ENCODE assay signal across 29 mouse cellular contexts in genomic region chr17:14949161-14949827, GRCm38 (mm10). TPM values are rescaled to one million over a fixed set of nuclear protein-coding genes. Genes with fewer than 3 reads are reported as not detected.
DNase-seq lines count a peak whose midpoint lies in the region; TF ChIP-seq lines count a peak whose summit lies in the region.
"Had no signal": no experiment of that assay in that cellular context is flagged by ENCODE, and none has a peak within 500 bp of the region (broad histone marks: within the 10 kb centered on the region; RNA-seq: fewer than 3 reads in every experiment).

No protein-coding gene starts in this region.

- no peak for TF ChIP-seq POLR2A in myocyte (IDR thresholded peaks at IDR 0.05; ENCODE audit: insufficient read length, low read depth)

- intact Hi-C loops in gastrocnemius, postnatal 36 days (cut with DNase I): no loop called here

- H3K36me3 ChIP-seq in myocyte (ENCODE audit: control insufficient read depth, insufficient read depth): peaks cover 94% of the 10 kb centered on the region

- H3K27me3 ChIP-seq in myocyte (ENCODE audit: control insufficient read depth, insufficient read depth, insufficient read length): no peaks in the 10 kb centered on the region
- H3K27me3 ChIP-seq: embryonic facial prominence, embryonic 12.5 days; heart, embryonic 15.5 days; hindbrain, embryonic 12.5 days; limb, embryonic 13.5 days; liver, embryonic 12.5 days; megakaryocyte, embryonic 14.5 days; midbrain, embryonic 12.5 days; neural tube, embryonic 13.5 days had no signal

- peak overlapping the region; percentile 7 for H3K4me2 ChIP-seq in myocyte (ENCODE audit: low read depth)
- H3K4me2 ChIP-seq: embryonic facial prominence, embryonic 12.5 days; heart, embryonic 15.5 days; hindbrain, embryonic 12.5 days; limb, embryonic 13.5 days; liver, embryonic 12.5 days; midbrain, embryonic 12.5 days; neural tube, embryonic 13.5 days had no signal

- peaks cover 44% of the 10 kb centered on the region for H3K79me2 ChIP-seq in myocyte (ENCODE audit: control insufficient read depth, insufficient read depth)

- peak; percentile 2 for DNase-seq in gastrocnemius, postnatal 25 days
- no peak for DNase-seq in gastrocnemius, postnatal 36 days
- DNase-seq in urinary bladder, postnatal 14 days (ENCODE audit: low spot score): peak; percentile 21
- no peak for DNase-seq in urinary bladder, postnatal 10 days (ENCODE audit: low spot score)
- DNase-seq in spleen, postnatal 36 days (ENCODE audit: low spot score in 2 of 2): no peak
- DNase-seq in Muller cell, postnatal 12 days (ENCODE audit: inconsistent ontology term): no peak
- DNase-seq: B cell, adult 2 months; cerebellum, adult 11-12 months; cerebellum, adult 9-11 months; embryo, embryonic 11 days; heart, postnatal 36 days; kidney, adult 8-10 months; lung, adult 18-20 months; lung, postnatal 4 days; thymus, postnatal 36 days had no signal

- no peak overlapping the region for H3ac ChIP-seq in myocyte (ENCODE audit: control insufficient read depth, insufficient read length)

- no peak overlapping the region for H3K4me3 ChIP-seq in myocyte
- H3K4me3 ChIP-seq: embryonic facial prominence, embryonic 12.5 days; heart, embryonic 15.5 days; hindbrain, embryonic 12.5 days; limb, embryonic 13.5 days; liver, embryonic 12.5 days; megakaryocyte, embryonic 14.5 days; midbrain, embryonic 12.5 days; neural tube, embryonic 13.5 days had no signal

TF ChIP-seq in myocyte, 11 proteins besides CTCF, POLR2A, EP300 and RAD21:
- TF ChIP-seq POLR2AphosphoS2 (IDR thresholded peaks at IDR 0.05; ENCODE audit: insufficient read length, low read depth) (no peak), MAX (IDR thresholded peaks at IDR 0.05; ENCODE audit: low read depth) (no peak), CEBPB (IDR thresholded peaks at IDR 0.05; ENCODE audit: insufficient read depth, poor library complexity, severe bottlenecking) (no peak), REST (IDR thresholded peaks at IDR 0.05; ENCODE audit: insufficient read depth, insufficient read length) (no peak), MYOG (IDR thresholded peaks at IDR 0.05; ENCODE audit: control insufficient read depth in 1 of 3, insufficient read depth in 1 of 3, insufficient read length in 2 of 3, low read depth in 2 of 3) (peak in 2 of 3 experiments; percentile 57 to 59), USF1 (IDR thresholded peaks at IDR 0.05; ENCODE audit: low read depth) (no peak), SRF (IDR thresholded peaks at IDR 0.05; ENCODE audit: control insufficient read depth, insufficient read length, low read depth) (no peak), E2F4 (IDR thresholded peaks at IDR 0.05; ENCODE audit: insufficient read depth) (no peak), MYOD1 (IDR thresholded peaks at IDR 0.05; ENCODE audit: control insufficient read depth in 1 of 3, insufficient read length in 2 of 3, low read depth in 2 of 3) (peak; percentile 29 to 72 (median 38)), TCF3 (IDR thresholded peaks at IDR 0.05; ENCODE audit: insufficient read length, low read depth) (no peak), TCF12 (IDR thresholded peaks at IDR 0.05; ENCODE audit: insufficient read depth, poor library complexity, severe bottlenecking) (peak; percentile 54)
TF ChIP-seq in myocyte: peak in this region for 3.

RNA-seq across cellular contexts. Expression of gene 1600012H06Rik, which starts 6.3 kb away (rescaled TPM):
- total RNA-seq in gastrocnemius, postnatal 25 days (2021): 1 to 10 TPM; 7.0 to 9.0 TPM
- total RNA-seq in gastrocnemius, postnatal 36 days (2021): 1 to 10 TPM; 6.5 to 8.6 TPM
- 8.3 TPM for polyA plus RNA-seq in myocyte (2012; fragmentation: generic; extraction: Trizol)

RNA-seq across cellular contexts. Expression of gene Wdr27, which starts 6.3 kb away (rescaled TPM):
- 1 to 10 TPM in 1 of 2 experiments, under 1 TPM in 1; 0.83 to 2.1 TPM for total RNA-seq in gastrocnemius, postnatal 25 days (2021)
- 1 to 10 TPM; 1.8 to 2.0 TPM for total RNA-seq in gastrocnemius, postnatal 36 days (2021)
- polyA plus RNA-seq in myocyte (2012; fragmentation: generic; extraction: Trizol): 8.0 TPM

RNA-seq across cellular contexts. Expression of gene Phf10, which starts 11.8 kb away (rescaled TPM):
- total RNA-seq in gastrocnemius, postnatal 25 days (2021): 10 to 100 TPM; 44.2 to 46.5 TPM
- total RNA-seq in gastrocnemius, postnatal 36 days (2021): 10 to 100 TPM; 43.2 to 46.4 TPM
- polyA plus RNA-seq in myocyte (2012; fragmentation: generic; extraction: Trizol): 216 TPM

RNA-seq across cellular contexts. Expression of gene 9030025P20Rik, which starts 29.0 kb away (rescaled TPM):
- 1 to 10 TPM; 1.5 to 3.6 TPM for total RNA-seq in gastrocnemius, postnatal 25 days (2021)
- total RNA-seq in gastrocnemius, postnatal 36 days (2021): 1 to 10 TPM; 2.2 to 2.6 TPM
- 5.7 TPM for polyA plus RNA-seq in myocyte (2012; fragmentation: generic; extraction: Trizol)

RNA-seq across cellular contexts. Expression of gene Gm3417, which starts 29.3 kb away (rescaled TPM):
- not detected for total RNA-seq in gastrocnemius, postnatal 25 days (2021)
- not detected for total RNA-seq in gastrocnemius, postnatal 36 days (2021)
- 0.31 TPM for polyA plus RNA-seq in myocyte (2012; fragmentation: generic; extraction: Trizol)
- total RNA-seq: heart, postnatal 36 days; layer of hippocampus, postnatal 10 days; left cerebral cortex, adult 18-20 months; left cerebral cortex, postnatal 36 days; midbrain, postnatal 0 days had no signal
- polyA plus RNA-seq: embryonic facial prominence, embryonic 12.5 days; heart, embryonic 15.5 days; large intestine, adult 2 months; limb, embryonic 13.5 days; neural tube, embryonic 13.5 days had no signal

Comparison
In these comparisons a context has a peak if more than half of its experiments do, and no peak if none do; other contexts are left out.
1. DNase-seq: peak in gastrocnemius, postnatal 25 days (single experiment) and urinary bladder, postnatal 14 days (single experiment); none in gastrocnemius, postnatal 36 days (0 of 2), urinary bladder, postnatal 10 days (single experiment), spleen, postnatal 36 days (0 of 2) and Muller cell, postnatal 12 days (single experiment).